Mouse (Mus musculus) liver, embryonic 16.5 days (tissue): ENCODE results near the gene Cds1. TPM values are rescaled to one million over a fixed set of nuclear protein-coding genes. Genes with fewer than 3 reads are reported as not detected.

ENCODE experiments used
- ATAC-seq: fragments of 200-750 bp; cut with Nextera tagmentation; 2 replicates; pipeline ENCODE4 v1.8.0; 2017; ENCODE audit warnings: low read depth, mild to moderate bottlenecking, moderate number of reproducible peaks, moderate library complexity
- H3K27ac ChIP-seq: fragments of 300-500 bp; sonication (generic); 2 replicates; pipeline ENCODE4 v1.5.1; 2014; ENCODE audit warnings: mild to moderate bottlenecking, low read length
- H3K27me3 ChIP-seq: fragments of 300-500 bp; sonication (generic); 2 replicates; pipeline ENCODE4 v1.6.1; 2014; ENCODE audit warnings: low read depth, low read length, mixed read lengths; ENCODE audit not compliant: control insufficient read depth, insufficient read depth
- H3K36me3 ChIP-seq: fragments of 300-500 bp; sonication (generic); 2 replicates; pipeline ENCODE4 v1.6.1; 2014; ENCODE audit warnings: mild to moderate bottlenecking; ENCODE audit not compliant: control insufficient read depth, insufficient read depth
- H3K4me1 ChIP-seq: fragments of 300-500 bp; sonication (generic); 2 replicates; pipeline ENCODE4 v1.6.1; 2014; ENCODE audit warnings: low read depth, low read length, mixed read lengths; ENCODE audit not compliant: control insufficient read depth
- H3K4me2 ChIP-seq: fragments of 300-500 bp; sonication (generic); 2 replicates; pipeline ENCODE4 v1.6.1; 2014; ENCODE audit warnings: low read depth, low read length, mixed read lengths
- H3K4me3 ChIP-seq: fragments of 300-500 bp; sonication (generic); 2 replicates; pipeline ENCODE4 v1.5.1; 2014; ENCODE audit warnings: low read depth, mild to moderate bottlenecking, low read length
- H3K9ac ChIP-seq: fragments of 300-500 bp; sonication (generic); 2 replicates; pipeline ENCODE4 v1.6.1; 2014; ENCODE audit warnings: low read depth, low read length
- H3K9me3 ChIP-seq: fragments of 300-500 bp; sonication (generic); replicated peaks from 2 replicates; pipeline ENCODE4 v1.6.1; 2016; ENCODE audit warnings: low read length; ENCODE audit not compliant: control insufficient read depth
- WGBS: fragments of 180-500 bp; shearing (Covaris S2); extraction: QIAGEN DNeasy Blood & Tissue Kit; methylation state at CpG from one replicate; pipeline ENCODE4 v1.1.7; 2014; ENCODE audit not compliant: insufficient replicate concordance; 5-methylcytosine and 5-hydroxymethylcytosine counted together
- polyA plus RNA-seq: library from polyadenylated mRNA; unstranded; fragments of >200 nt; fragmentation: Nextera tagmentation; extraction: Ambion mirVana; gene quantifications from 2 replicates; pipeline ENCODE4 v1.2.1, GENCODE M21; 2015

Cds1 gene
- polyA plus RNA-seq, 1 experiment from 2014 or later, result 0.44 TPM

- H3K36me3 ChIP-seq, result peaks cover 11% of the 10 kb centered on the region
- H3K4me2 ChIP-seq, result no peak overlapping the region
- no peak overlapping the region for H3K9ac ChIP-seq
- no peak overlapping the region for H3K27ac ChIP-seq
- no peaks in the 10 kb centered on the region for H3K9me3 ChIP-seq
- H3K4me3 ChIP-seq, result no peak overlapping the region
- 69% methylated on average over 6 of the region's 6 CpGs for WGBS
- H3K27me3 ChIP-seq, result no peaks in the 10 kb centered on the region
- no peaks in the 10 kb centered on the region for H3K4me1 ChIP-seq
- no peak for ATAC-seq
These were observed 99.0 kb downstream of the Cds1 start for GRCm38 (mm10) chr5:101863946-101864345.

DNA sequence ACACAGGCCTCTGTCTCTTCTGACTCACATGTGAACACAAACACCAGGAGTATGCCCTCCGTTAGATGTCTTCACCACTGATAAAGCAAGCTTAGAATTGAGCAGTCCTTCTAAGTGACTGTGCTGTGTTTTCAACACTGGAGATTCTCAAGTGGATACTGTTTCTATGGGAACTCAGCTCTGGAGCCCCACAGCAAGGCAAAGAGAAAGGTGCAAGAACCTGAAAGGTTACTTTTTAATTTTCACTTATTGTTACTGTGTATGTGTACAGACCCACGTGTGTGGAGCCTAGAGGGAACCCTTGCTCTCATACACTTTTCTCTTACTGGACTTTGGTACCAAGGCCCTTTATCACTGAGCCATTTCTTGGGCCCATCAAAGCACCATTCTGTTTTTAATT lies 101.8 kb downstream of the Cds1 start:
- no peak overlapping the region for H3K4me2 ChIP-seq
- no peak overlapping the region for H3K4me3 ChIP-seq
- H3K27ac ChIP-seq, result no peak overlapping the region
- WGBS, result 64% methylated on average over 2 of the region's 2 CpGs
- H3K36me3 ChIP-seq, result peaks cover 22% of the 10 kb centered on the region
- H3K9ac ChIP-seq, result no peak overlapping the region
- H3K4me1 ChIP-seq, result no peaks in the 10 kb centered on the region
- H3K9me3 ChIP-seq, result no peaks in the 10 kb centered on the region
- H3K27me3 ChIP-seq, result no peaks in the 10 kb centered on the region
- no peak for ATAC-seq

Other genes starting within 250 kb of the Cds1 start
- not detected in 2 replicates for gene Nkx6-1, start 100.1 kb upstream of the Cds1 start, polyA plus RNA-seq